Mouse (Mus musculus): ENCODE measurements at regions not wholly inside any gene's neighbourhood (a gene's known extent, or its start where the extent isn't known, plus 50 kb on each side); places are given as distances from the start of the nearest gene placed in this dataset.

- no peak overlapping the region for H3K27ac ChIP-seq (ENCODE audit: insufficient read depth, low read depth, low read length)
- H3K4me1 ChIP-seq (ENCODE audit: control insufficient read depth, insufficient read depth, insufficient read length, low read length) = no peaks in the 10 kb centered on the region
- no peaks in the 10 kb centered on the region for H3K36me3 ChIP-seq (ENCODE audit: control insufficient read depth, insufficient read depth, low read length)
- 78% methylated on average over 16 of the region's 16 CpGs for WGBS
- no peaks in the 10 kb centered on the region for H3K27me3 ChIP-seq (ENCODE audit: control insufficient read depth, insufficient read depth, low read length)
- no peak for TF ChIP-seq POLR2A (IDR thresholded peaks at IDR 0.05; ENCODE audit: low read depth, low read length)
- TF ChIP-seq CTCF (IDR thresholded peaks at IDR 0.05; ENCODE audit: extremely low read depth, insufficient read length, insufficient replicate concordance, low read depth, low read length) = no peak
- no peak overlapping the region for H3K4me3 ChIP-seq (ENCODE audit: low read depth, low read length)
These were observed 61.0 kb upstream of the Ubash3b start for GRCm38 (mm10) chr9:41222346-41223015.

GRCm38 (mm10) chr9:41221110-41221790 lies 59.8 kb upstream of the Ubash3b start:
- no peak overlapping the region for H3K27ac ChIP-seq (ENCODE audit: insufficient read depth, low read depth, low read length)
- WGBS = 78% methylated on average over 4 of the region's 4 CpGs
- no peaks in the 10 kb centered on the region for H3K36me3 ChIP-seq (ENCODE audit: control insufficient read depth, insufficient read depth, low read length)
- TF ChIP-seq CTCF (IDR thresholded peaks at IDR 0.05; ENCODE audit: extremely low read depth, insufficient read length, insufficient replicate concordance, low read depth, low read length) (no peak), POLR2A (IDR thresholded peaks at IDR 0.05; ENCODE audit: low read depth, low read length) (no peak)
- H3K4me1 ChIP-seq (ENCODE audit: control insufficient read depth, insufficient read depth, insufficient read length, low read length) = no peaks in the 10 kb centered on the region
- H3K27me3 ChIP-seq (ENCODE audit: control insufficient read depth, insufficient read depth, low read length) = no peaks in the 10 kb centered on the region
- no peak overlapping the region for H3K4me3 ChIP-seq (ENCODE audit: low read depth, low read length)

- H3K27me3 ChIP-seq (ENCODE audit: control insufficient read depth, insufficient read depth, low read length) = no peaks in the 10 kb centered on the region
- no peak overlapping the region for H3K4me3 ChIP-seq (ENCODE audit: low read depth, low read length)
- H3K27ac ChIP-seq (ENCODE audit: insufficient read depth, low read depth, low read length) = no peak overlapping the region
- no peak for TF ChIP-seq CTCF (IDR thresholded peaks at IDR 0.05; ENCODE audit: extremely low read depth, insufficient read length, insufficient replicate concordance, low read depth, low read length)
- TF ChIP-seq POLR2A (IDR thresholded peaks at IDR 0.05; ENCODE audit: low read depth, low read length) = no peak
- no peaks in the 10 kb centered on the region for H3K36me3 ChIP-seq (ENCODE audit: control insufficient read depth, insufficient read depth, low read length)
- WGBS = 58% methylated on average over 3 of the region's 3 CpGs
- H3K4me1 ChIP-seq (ENCODE audit: control insufficient read depth, insufficient read depth, insufficient read length, low read length) = no peaks in the 10 kb centered on the region
These were observed 58.7 kb upstream of the Ubash3b start for GRCm38 (mm10) chr9:41220105-41220669.

DNA sequence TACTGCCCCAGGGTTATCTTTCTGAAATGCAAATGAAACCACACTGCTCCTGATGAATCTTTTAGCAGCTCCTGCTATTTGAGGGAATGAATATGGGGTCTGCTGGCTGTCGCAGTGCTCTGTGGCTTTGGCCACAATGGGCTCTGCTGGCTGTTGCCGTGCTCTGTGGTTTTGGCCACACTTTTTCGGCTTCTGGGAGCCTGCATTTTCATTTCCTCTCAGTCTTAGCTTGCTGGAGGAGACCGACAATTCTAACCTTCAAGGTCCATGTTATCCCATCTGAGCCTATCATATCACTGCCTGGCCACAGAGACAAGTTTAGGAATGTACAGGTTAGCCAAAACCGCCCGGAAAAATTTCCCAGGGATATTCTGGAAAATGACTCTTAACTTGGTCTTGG lies 57.2 kb upstream of the Ubash3b start:
- Histone ChIP-seq H3K27ac (ENCODE audit: insufficient read depth, low read depth, low read length) (no peak overlapping the region), H3K36me3 (ENCODE audit: control insufficient read depth, insufficient read depth, low read length) (no peaks in the 10 kb centered on the region), H3K4me3 (ENCODE audit: low read depth, low read length) (no peak overlapping the region), H3K4me1 (ENCODE audit: control insufficient read depth, insufficient read depth, insufficient read length, low read length) (no peaks in the 10 kb centered on the region), H3K27me3 (ENCODE audit: control insufficient read depth, insufficient read depth, low read length) (no peaks in the 10 kb centered on the region)
- WGBS = 80% methylated on average over 6 of the region's 6 CpGs
- TF ChIP-seq CTCF (IDR thresholded peaks at IDR 0.05; ENCODE audit: extremely low read depth, insufficient read length, insufficient replicate concordance, low read depth, low read length) (no peak), POLR2A (IDR thresholded peaks at IDR 0.05; ENCODE audit: low read depth, low read length) (no peak)

- Histone ChIP-seq H3K27me3 (ENCODE audit: control insufficient read depth, insufficient read depth, low read length) (no peaks in the 10 kb centered on the region), H3K27ac (ENCODE audit: insufficient read depth, low read depth, low read length) (no peak overlapping the region), H3K36me3 (ENCODE audit: control insufficient read depth, insufficient read depth, low read length) (no peaks in the 10 kb centered on the region), H3K4me1 (ENCODE audit: control insufficient read depth, insufficient read depth, insufficient read length, low read length) (no peaks in the 10 kb centered on the region), H3K4me3 (ENCODE audit: low read depth, low read length) (no peak overlapping the region)
- TF ChIP-seq CTCF (IDR thresholded peaks at IDR 0.05; ENCODE audit: extremely low read depth, insufficient read length, insufficient replicate concordance, low read depth, low read length) (no peak), POLR2A (IDR thresholded peaks at IDR 0.05; ENCODE audit: low read depth, low read length) (no peak)
- 53% methylated on average over 3 of the region's 3 CpGs for WGBS
These were observed 54.8 kb upstream of the Ubash3b start for GRCm38 (mm10) chr9:41216248-41216647.

- H3K4me1 ChIP-seq (ENCODE audit: control insufficient read depth, insufficient read depth, insufficient read length, low read length) = no peaks in the 10 kb centered on the region
- no peaks in the 10 kb centered on the region for H3K36me3 ChIP-seq (ENCODE audit: control insufficient read depth, insufficient read depth, low read length)
- WGBS = 75% methylated on average over 5 of the region's 5 CpGs
- no peaks in the 10 kb centered on the region for H3K27me3 ChIP-seq (ENCODE audit: control insufficient read depth, insufficient read depth, low read length)
- H3K4me3 ChIP-seq (ENCODE audit: low read depth, low read length) = no peak overlapping the region
- no peak for TF ChIP-seq CTCF (IDR thresholded peaks at IDR 0.05; ENCODE audit: extremely low read depth, insufficient read length, insufficient replicate concordance, low read depth, low read length)
- no peak for TF ChIP-seq POLR2A (IDR thresholded peaks at IDR 0.05; ENCODE audit: low read depth, low read length)
- no peak overlapping the region for H3K27ac ChIP-seq (ENCODE audit: insufficient read depth, low read depth, low read length)
These were observed 53.5 kb upstream of the Ubash3b start for GRCm38 (mm10) chr9:41215026-41215425.

GRCm38 (mm10) chr9:41212943-41213529 lies 51.5 kb upstream of the Ubash3b start:
- TF ChIP-seq CTCF (IDR thresholded peaks at IDR 0.05; ENCODE audit: extremely low read depth, insufficient read length, insufficient replicate concordance, low read depth, low read length) (no peak), POLR2A (IDR thresholded peaks at IDR 0.05; ENCODE audit: low read depth, low read length) (no peak)
- Histone ChIP-seq H3K36me3 (ENCODE audit: control insufficient read depth, insufficient read depth, low read length) (no peaks in the 10 kb centered on the region), H3K4me1 (ENCODE audit: control insufficient read depth, insufficient read depth, insufficient read length, low read length) (no peaks in the 10 kb centered on the region), H3K27me3 (ENCODE audit: control insufficient read depth, insufficient read depth, low read length) (no peaks in the 10 kb centered on the region), H3K4me3 (ENCODE audit: low read depth, low read length) (no peak overlapping the region), H3K27ac (ENCODE audit: insufficient read depth, low read depth, low read length) (no peak overlapping the region)
- WGBS = 36% methylated on average over 14 of the region's 14 CpGs
